Mouse (Mus musculus) liver, postnatal 0 days (tissue): ENCODE results near the gene Mgat5. TPM values are rescaled to one million over a fixed set of nuclear protein-coding genes. Genes with fewer than 3 reads are reported as not detected.

Experiments
- ATAC-seq: fragments of 200-750 bp; cut with Nextera tagmentation; 2 replicates; pipeline ENCODE4 v1.8.0; 2017; ENCODE audit warnings: mild to moderate bottlenecking, moderate library complexity
- DNase-seq: peaks from one replicate; pipeline ENCODE4 v3.0.0-alpha.2; 2016
- H3K27ac ChIP-seq: fragments of 300-500 bp; sonication (generic); 2 replicates; pipeline ENCODE4 v1.5.1; 2014; ENCODE audit warnings: antibody characterized with exemption, moderate library complexity, mild to moderate bottlenecking, low read depth
- H3K27me3 ChIP-seq: fragments of 300-500 bp; sonication (generic); 2 replicates; pipeline ENCODE4 v1.6.1; 2014; ENCODE audit warnings: low read length, control low read depth, mixed read lengths; ENCODE audit not compliant: insufficient read depth
- H3K36me3 ChIP-seq: fragments of 300-500 bp; sonication (generic); replicated peaks from 2 replicates; pipeline ENCODE4 v1.6.1; 2014; ENCODE audit warnings: mild to moderate bottlenecking, control low read depth, low read length, moderate library complexity, mixed read lengths; ENCODE audit not compliant: insufficient read depth
- H3K4me1 ChIP-seq: fragments of 300-500 bp; sonication (generic); 2 replicates; pipeline ENCODE4 v1.6.1; 2014; ENCODE audit warnings: antibody characterized with exemption, mild to moderate bottlenecking, control low read depth; ENCODE audit not compliant: insufficient read depth
- H3K4me2 ChIP-seq: fragments of 300-500 bp; sonication (generic); 2 replicates; pipeline ENCODE4 v1.6.1; 2014; ENCODE audit warnings: low read depth, mild to moderate bottlenecking, low read length, moderate library complexity, mixed read lengths
- H3K4me3 ChIP-seq: fragments of 300-500 bp; sonication (generic); 2 replicates; pipeline ENCODE4 v1.5.1; 2014; ENCODE audit warnings: low read depth, low read length
- H3K9ac ChIP-seq: fragments of 300-500 bp; sonication (generic); replicated peaks from 2 replicates; pipeline ENCODE4 v1.6.1; 2014; ENCODE audit warnings: mild to moderate bottlenecking, moderate library complexity
- H3K9me3 ChIP-seq: fragments of 300-500 bp; sonication (generic); 2 replicates; pipeline ENCODE4 v1.6.1; 2016; ENCODE audit warnings: mild to moderate bottlenecking, control low read depth, low read length, mixed read lengths
- CTCF ChIP-seq: sonication (generic); IDR thresholded peaks from 2 replicates; pipeline ENCODE4 v1.5.1; 2016; ENCODE audit warnings: antibody characterized with exemption, low read depth
- EP300 ChIP-seq: IDR thresholded peaks from 2 replicates; pipeline ENCODE4 v1.6.1; 2016; ENCODE audit warnings: antibody characterized with exemption, low read depth, mild to moderate bottlenecking
- WGBS: fragments of 180-500 bp; shearing (Covaris S2); extraction: QIAGEN DNeasy Blood & Tissue Kit; methylation state at CpG from one replicate; pipeline ENCODE4 v1.1.7; 2014; ENCODE audit not compliant: insufficient replicate concordance; 5-methylcytosine and 5-hydroxymethylcytosine counted together
- polyA plus RNA-seq: library from polyadenylated mRNA; unstranded; fragments of >200 nt; fragmentation: Nextera tagmentation; extraction: Ambion mirVana; gene quantifications from 2 replicates; pipeline ENCODE4 v1.2.1, GENCODE M21; 2015

Gene Mgat5
- polyA plus RNA-seq, 1 experiment from 2014 or later = 0.86 TPM

GRCm38 (mm10) chr1:127459576-127459975 is 254.8 kb downstream of the Mgat5 start:
- no peak overlapping the region for H3K27ac ChIP-seq
- TF ChIP-seq CTCF = no peak
- ATAC-seq (no peak), DNase-seq (no peak)
- no peaks in the 10 kb centered on the region for H3K4me1 ChIP-seq
- H3K4me3 ChIP-seq = no peak overlapping the region
- H3K27me3 ChIP-seq = no peaks in the 10 kb centered on the region
- no peaks in the 10 kb centered on the region; the same call in 1 of the 2 replicates for H3K36me3 ChIP-seq
- H3K4me2 ChIP-seq = no peak overlapping the region
- WGBS = 85% methylated on average over 7 of the region's 7 CpGs
- H3K9me3 ChIP-seq = no peaks in the 10 kb centered on the region
- no peak overlapping the region for H3K9ac ChIP-seq

DNA sequence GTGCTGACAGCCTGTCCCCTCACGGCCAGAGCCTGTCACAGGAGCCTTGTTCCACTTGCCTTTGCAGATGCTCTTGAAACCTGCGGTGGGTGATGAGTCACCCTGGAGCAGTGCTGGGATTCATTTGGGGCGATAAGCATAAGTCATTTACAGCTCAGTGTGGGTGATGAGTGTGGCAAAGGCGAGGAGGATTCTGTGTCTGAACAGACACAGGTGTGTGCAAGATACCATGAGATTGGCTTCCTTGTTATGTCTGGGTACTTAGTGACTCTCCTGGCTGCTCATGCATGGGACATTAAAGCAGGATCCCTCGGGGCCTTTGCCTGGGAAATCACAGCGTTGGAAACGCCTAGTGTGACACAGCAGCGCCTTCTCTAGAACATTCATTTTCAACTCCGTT is 256.2 kb downstream of the Mgat5 start:
- no peak overlapping the region for H3K4me3 ChIP-seq
- no peaks in the 10 kb centered on the region; the same call in 1 of the 2 replicates for H3K36me3 ChIP-seq
- H3K9me3 ChIP-seq = no peaks in the 10 kb centered on the region
- H3K9ac ChIP-seq = no peak overlapping the region
- DNase-seq (no peak), ATAC-seq (no peak)
- H3K27me3 ChIP-seq = no peaks in the 10 kb centered on the region
- no peak overlapping the region for H3K4me2 ChIP-seq
- WGBS = 77% methylated on average over 9 of the region's 9 CpGs
- H3K4me1 ChIP-seq = no peaks in the 10 kb centered on the region
- no peak overlapping the region for H3K27ac ChIP-seq
- TF ChIP-seq EP300 (no peak), CTCF (no peak)

GRCm38 (mm10) chr1:127464041-127464440 is 259.2 kb downstream of the Mgat5 start:
- Histone ChIP-seq H3K4me2 (no peak overlapping the region), H3K36me3 (no peaks in the 10 kb centered on the region; the same call in 1 of the 2 replicates), H3K4me3 (no peak overlapping the region), H3K27me3 (no peaks in the 10 kb centered on the region), H3K9ac (no peak overlapping the region), H3K4me1 (no peaks in the 10 kb centered on the region), H3K27ac (no peak overlapping the region), H3K9me3 (no peaks in the 10 kb centered on the region)
- DNase-seq = no peak
- whole genome bisulfite sequencing = 81% methylated on average over 6 of the region's 6 CpGs
- ATAC-seq = no peak
- TF ChIP-seq EP300 = no peak
- TF ChIP-seq CTCF = no peak

DNA sequence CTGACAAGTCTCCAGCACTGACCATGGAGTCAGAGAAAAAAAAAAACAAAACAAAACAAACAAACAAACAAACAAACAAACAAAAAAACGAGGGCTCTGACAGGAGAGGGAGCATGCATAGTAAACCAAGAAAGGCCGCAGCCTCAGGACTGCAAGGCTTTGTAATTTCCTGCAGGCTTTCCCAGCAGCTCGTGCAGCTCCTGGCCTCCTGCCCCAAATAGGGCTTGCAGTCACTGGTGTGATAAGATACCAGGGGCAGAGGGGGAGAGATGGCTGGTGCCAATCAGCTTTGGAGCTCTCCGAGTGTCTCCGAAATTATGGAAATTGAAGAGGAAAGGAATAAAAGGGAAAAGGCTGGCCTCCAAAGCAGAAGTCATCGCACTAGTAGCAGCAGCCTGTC is 260.5 kb downstream of the Mgat5 start:
- Histone ChIP-seq H3K9me3 (no peaks in the 10 kb centered on the region), H3K4me3 (no peak overlapping the region), H3K9ac (no peak overlapping the region), H3K36me3 (no peaks in the 10 kb centered on the region; the same call in 1 of the 2 replicates), H3K4me1 (no peaks in the 10 kb centered on the region), H3K27me3 (no peaks in the 10 kb centered on the region), H3K4me2 (no peak overlapping the region), H3K27ac (no peak overlapping the region)
- 59% methylated on average over 6 of the region's 6 CpGs for WGBS
- ATAC-seq (no peak), DNase-seq (no peak)
- TF ChIP-seq CTCF (no peak), EP300 (no peak)

DNA sequence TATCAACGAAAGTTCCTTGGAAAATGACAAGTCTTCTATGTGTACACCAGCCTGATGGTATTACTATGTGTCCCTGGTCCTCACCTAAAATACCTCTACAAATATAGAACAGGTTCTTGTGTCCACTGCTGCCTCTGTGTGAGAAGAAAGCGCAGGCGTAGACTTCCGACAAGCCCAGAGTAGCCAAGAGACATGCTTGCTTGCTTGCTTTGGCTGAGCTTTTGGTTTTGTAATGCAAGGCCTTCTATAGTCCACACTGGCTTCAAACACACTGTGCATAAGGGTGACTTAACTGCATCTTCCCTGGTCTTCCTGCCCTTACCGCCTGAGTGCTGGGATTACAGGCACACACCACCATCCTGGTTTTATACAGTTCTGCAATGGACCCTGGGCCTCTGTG is 262.4 kb downstream of the Mgat5 start:
- no peaks in the 10 kb centered on the region; the same call in 1 of the 2 replicates for H3K36me3 ChIP-seq
- H3K9ac ChIP-seq = no peak overlapping the region
- no peak for TF ChIP-seq EP300
- TF ChIP-seq CTCF = no peak
- ATAC-seq = no peak
- H3K4me2 ChIP-seq = no peak overlapping the region
- no peaks in the 10 kb centered on the region for H3K4me1 ChIP-seq
- DNase-seq = no peak
- H3K9me3 ChIP-seq = no peaks in the 10 kb centered on the region
- no peaks in the 10 kb centered on the region for H3K27me3 ChIP-seq
- no peak overlapping the region for H3K27ac ChIP-seq
- H3K4me3 ChIP-seq = no peak overlapping the region
- WGBS = 88% methylated on average over 5 of the region's 5 CpGs

DNA sequence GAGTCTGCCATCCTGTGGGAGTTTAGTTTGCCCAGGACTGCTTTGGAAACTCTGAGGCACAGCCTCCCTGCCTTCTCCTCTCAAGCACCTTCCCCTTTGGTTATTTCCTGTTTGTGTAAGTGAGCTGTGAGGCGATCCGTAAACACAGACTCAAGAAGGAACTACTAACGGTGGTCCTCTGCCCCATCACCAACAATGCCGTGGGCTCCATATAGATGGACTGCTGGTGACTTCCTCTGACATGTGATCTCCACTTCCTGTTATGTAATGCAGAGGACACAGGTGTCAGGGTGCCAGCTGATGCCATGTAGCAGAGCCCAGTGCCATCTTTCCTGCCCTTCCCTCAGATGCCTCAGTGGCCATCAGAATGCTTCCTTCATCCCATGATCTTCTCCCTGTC is 265.4 kb downstream of the Mgat5 start:
- no peak overlapping the region for H3K4me2 ChIP-seq
- no peaks in the 10 kb centered on the region for H3K4me1 ChIP-seq
- ATAC-seq = peak; percentile 43; the same call in 1 of the 2 replicates
- H3K9me3 ChIP-seq = no peaks in the 10 kb centered on the region
- 47% methylated on average over 4 of the region's 4 CpGs for WGBS
- TF ChIP-seq EP300 (no peak), CTCF (no peak)
- H3K4me3 ChIP-seq = no peak overlapping the region
- H3K9ac ChIP-seq = no peak overlapping the region
- no peak overlapping the region for H3K27ac ChIP-seq
- no peak for DNase-seq
- H3K36me3 ChIP-seq = no peaks in the 10 kb centered on the region; the same call in 1 of the 2 replicates
- H3K27me3 ChIP-seq = no peaks in the 10 kb centered on the region

- DNase-seq (no peak), ATAC-seq (no peak)
- H3K27me3 ChIP-seq = no peaks in the 10 kb centered on the region
- H3K4me3 ChIP-seq = no peak overlapping the region
- TF ChIP-seq EP300 (no peak), CTCF (no peak)
- no peaks in the 10 kb centered on the region for H3K4me1 ChIP-seq
- H3K27ac ChIP-seq = no peak overlapping the region
- no peaks in the 10 kb centered on the region for H3K9me3 ChIP-seq
- no peaks in the 10 kb centered on the region for H3K36me3 ChIP-seq
- H3K4me2 ChIP-seq = no peak overlapping the region
- H3K9ac ChIP-seq = no peak overlapping the region
- WGBS = 82% methylated on average over 5 of the region's 5 CpGs
Observed at GRCm38 (mm10) chr1:127475756-127476155, 270.9 kb downstream of the Mgat5 start.
